Mouse (Mus musculus) stomach, postnatal 0 days (tissue): ENCODE measurements around the gene Trp53.

Source experiments
- CTCF ChIP-seq: IDR thresholded peaks from 2 replicates; pipeline ENCODE4 v1.5.1; 2016; ENCODE audit warnings: antibody characterized with exemption, low read depth, mild to moderate bottlenecking, moderate library complexity
- EP300 ChIP-seq: optimal IDR thresholded peaks from 2 replicates; pipeline ENCODE3; 2016; ENCODE audit warnings: antibody characterized with exemption

- no peak for TF ChIP-seq CTCF
- TF ChIP-seq EP300, result no peak
Observed at GRCm38 (mm10) chr11:69605726-69606490, 25.7 kb downstream of the Trp53 start, which contains the start of gene Atp1b2.
